Mouse (Mus musculus): ENCODE data around the gene C530025M09Rik.

DNA sequence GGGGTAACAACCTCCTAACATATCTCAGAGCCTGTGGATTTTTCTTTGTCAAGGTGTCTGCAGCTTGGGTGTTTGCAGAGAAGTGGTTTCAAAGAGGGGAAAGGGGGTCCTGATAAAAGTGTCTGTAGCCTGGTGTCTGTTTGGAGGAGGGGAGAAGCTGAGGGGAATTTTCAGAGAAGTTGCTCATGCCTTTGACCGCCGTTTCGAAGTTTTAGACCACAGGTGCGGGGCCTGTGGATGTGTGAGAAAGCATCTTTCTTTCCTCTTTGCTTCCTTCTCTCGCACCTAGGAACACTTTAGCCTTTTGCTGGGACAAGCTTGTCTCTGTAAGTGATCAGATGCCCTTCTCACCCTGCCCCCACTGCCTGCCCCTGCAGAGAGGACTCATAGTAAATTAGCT, 1.3 kb upstream of the C530025M09Rik start:
- TF ChIP-seq CTCF (IDR thresholded peaks at IDR 0.05; ENCODE audit: extremely low read depth, insufficient read length, insufficient replicate concordance, low read depth, low read length) (no peak), POLR2A (IDR thresholded peaks at IDR 0.05; ENCODE audit: low read depth, low read length) (no peak)
